In the genomic region with DNA sequence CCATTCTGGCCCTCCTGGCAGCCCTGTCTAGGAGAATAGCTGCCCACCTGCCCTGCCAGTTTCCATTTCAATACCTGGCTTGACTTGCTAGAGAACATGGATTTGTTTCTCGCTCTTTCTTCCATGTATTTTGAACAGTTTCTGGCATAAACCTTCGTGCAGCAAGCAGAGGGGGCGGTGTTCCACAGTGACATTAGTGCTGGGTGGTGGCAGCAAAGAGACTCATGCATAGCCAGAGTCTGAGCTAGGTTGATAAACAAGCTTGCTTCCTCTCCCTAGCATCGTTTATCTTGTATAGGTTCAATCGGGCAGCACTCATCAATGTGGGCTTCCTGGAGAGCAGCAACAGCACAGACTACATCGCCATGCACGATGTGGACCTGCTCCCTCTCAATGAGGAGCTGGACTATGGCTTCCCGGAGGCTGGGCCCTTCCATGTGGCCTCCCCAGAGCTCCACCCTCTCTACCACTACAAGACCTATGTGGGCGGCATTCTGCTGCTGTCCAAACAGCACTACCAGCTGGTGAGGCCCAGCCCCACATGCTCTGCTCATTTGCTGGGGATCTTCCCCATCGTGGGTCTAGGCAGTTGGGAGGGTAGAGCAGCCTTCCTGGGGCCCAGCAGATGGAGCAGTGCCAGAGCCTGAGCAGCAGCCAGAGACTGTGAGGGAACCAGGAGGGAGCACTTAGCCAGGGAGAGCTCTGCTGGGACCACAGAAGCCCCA, we compare ENCODE assay signal across 25 mouse cellular contexts. TPM values are rescaled to one million over a fixed set of nuclear protein-coding genes. Genes with fewer than 3 reads are reported as not detected.
A peak's percentile ranks its signal among the peaks of the same experiment; 100 is the strongest.
DNase-seq lines count a peak whose midpoint lies in the region; ATAC-seq and TF ChIP-seq lines count a peak whose summit lies in the region.
"Had no signal": no experiment of that assay in that cellular context is flagged by ENCODE, and none has a peak within 500 bp of the region (broad histone marks: within the 10 kb centered on the region; RNA-seq: fewer than 3 reads in every experiment).

No protein-coding gene starts in this region.

- H3K9me3 ChIP-seq in forebrain, embryonic 11.5 days (ENCODE audit: control insufficient read depth, low read length), result no peaks in the 10 kb centered on the region
- H3K9me3 ChIP-seq in forebrain, embryonic 15.5 days, result no peaks in the 10 kb centered on the region
- H3K9me3 ChIP-seq: embryonic facial prominence, embryonic 15.5 days; heart, embryonic 13.5 days; limb, embryonic 13.5 days; midbrain, embryonic 15.5 days; neural tube, embryonic 12.5 days had no signal

- no peaks in the 10 kb centered on the region for H3K27me3 ChIP-seq in forebrain, embryonic 11.5 days (ENCODE audit: control insufficient read depth, insufficient read depth, low read length)
- no peaks in the 10 kb centered on the region for H3K27me3 ChIP-seq in forebrain, embryonic 15.5 days
- H3K27me3 ChIP-seq: embryonic facial prominence, embryonic 15.5 days; heart, embryonic 13.5 days; limb, embryonic 13.5 days; midbrain, embryonic 15.5 days; neural tube, embryonic 12.5 days had no signal

- peak; percentile 28 for DNase-seq in forebrain, embryonic 11.5 days (ENCODE audit: low spot score)
- DNase-seq in left cerebral cortex, adult 2 months (ENCODE audit: extremely low spot score in 1 of 2, low spot score in 2 of 2), result no peak
- DNase-seq in left cerebral cortex, adult 11 months (ENCODE audit: low spot score), result no peak
- DNase-seq in layer of hippocampus, adult 18-20 months (ENCODE audit: low spot score in 2 of 2), result peak; percentile 57 to 71
- DNase-seq in layer of hippocampus, postnatal 36 days, result peak; percentile 50 to 61
- no peak for DNase-seq in gastrocnemius, postnatal 10 days
- DNase-seq: cerebellum, adult 11-12 months; cerebellum, postnatal 14 days; embryo, embryonic 11 days; forebrain, postnatal 0 days; heart, postnatal 14 days; kidney, adult 18-20 months; kidney, postnatal 4 days; lung, postnatal 4 days; right cerebral cortex, postnatal 14 days; thymus, adult 2 months; thymus, postnatal 4 days had no signal

- no peak overlapping the region for H3K4me3 ChIP-seq in forebrain, embryonic 11.5 days (ENCODE audit: low read depth, low read length)
- H3K4me3 ChIP-seq in forebrain, embryonic 15.5 days, result no peak overlapping the region
- H3K4me3 ChIP-seq in left cerebral cortex, adult 2 months, result no peak overlapping the region
- H3K4me3 ChIP-seq: embryonic facial prominence, embryonic 15.5 days; heart, embryonic 13.5 days; limb, embryonic 13.5 days; midbrain, embryonic 15.5 days; neural tube, embryonic 12.5 days had no signal

- intact Hi-C loops in left cerebral cortex, adult 2 months (cut with DNase I), result no loop called here

- H3K4me1 ChIP-seq in forebrain, embryonic 11.5 days (replicated peaks; ENCODE audit: control insufficient read depth, insufficient read depth, low read length), result no peaks in the 10 kb centered on the region
- H3K4me1 ChIP-seq in forebrain, embryonic 15.5 days, result peaks cover 4% of the 10 kb centered on the region
- H3K4me1 ChIP-seq: embryonic facial prominence, embryonic 15.5 days; heart, embryonic 13.5 days had no signal

- H3K4me2 ChIP-seq in forebrain, embryonic 11.5 days (ENCODE audit: low read depth, low read length, severe bottlenecking), result no peak overlapping the region
- no peak overlapping the region for H3K4me2 ChIP-seq in forebrain, embryonic 15.5 days (replicated peaks)
- H3K4me2 ChIP-seq: embryonic facial prominence, embryonic 15.5 days; heart, embryonic 13.5 days; limb, embryonic 13.5 days; midbrain, embryonic 15.5 days; neural tube, embryonic 12.5 days had no signal

- H3K9ac ChIP-seq in forebrain, embryonic 11.5 days (ENCODE audit: low read length), result no peak overlapping the region
- H3K9ac ChIP-seq in forebrain, embryonic 15.5 days (replicated peaks), result no peak overlapping the region
- H3K9ac ChIP-seq: embryonic facial prominence, embryonic 15.5 days; forebrain, postnatal 0 days; heart, embryonic 13.5 days; limb, embryonic 13.5 days; liver, embryonic 14.5 days; midbrain, embryonic 15.5 days; neural tube, embryonic 12.5 days had no signal

- WGBS in forebrain, embryonic 11.5 days, result 87% methylated on average over 10 of the region's 10 CpGs
- WGBS in forebrain, embryonic 15.5 days, result 82% methylated on average over 10 of the region's 10 CpGs

- H3K27ac ChIP-seq in forebrain, embryonic 11.5 days (ENCODE audit: low read depth, low read length), result no peak overlapping the region
- no peak overlapping the region for H3K27ac ChIP-seq in forebrain, embryonic 15.5 days (replicated peaks)
- peak overlapping the region; percentile 36; the same call in 1 of the 2 replicates for H3K27ac ChIP-seq in left cerebral cortex, adult 2 months
- H3K27ac ChIP-seq: embryonic facial prominence, embryonic 15.5 days; heart, embryonic 13.5 days; limb, embryonic 13.5 days; liver, embryonic 14.5 days; midbrain, embryonic 15.5 days; neural tube, embryonic 12.5 days; stomach, postnatal 0 days had no signal

- no peaks in the 10 kb centered on the region; the same call in 1 of the 2 replicates for H3K36me3 ChIP-seq in forebrain, embryonic 11.5 days (ENCODE audit: control insufficient read depth, insufficient read depth, low read length)
- peaks cover 30% of the 10 kb centered on the region; the same call in 1 of the 2 replicates for H3K36me3 ChIP-seq in forebrain, embryonic 15.5 days

- TF ChIP-seq CTCF in left cerebral cortex, adult 2 months (IDR thresholded peaks at IDR 0.05), result no peak

- ATAC-seq in forebrain, embryonic 11.5 days (replicated peaks; ENCODE audit: low FRiP score), result no peak
- ATAC-seq in forebrain, embryonic 15.5 days (replicated peaks), result no peak
- ATAC-seq: forebrain, postnatal 0 days; midbrain, embryonic 15.5 days had no signal

RNA-seq across cellular contexts. Expression of a gene that starts 7.4 kb away (rescaled TPM):
- 24.5 and 25.6 TPM in 2 replicates for polyA plus RNA-seq in forebrain, embryonic 11.5 days (2014; fragmentation: Nextera tagmentation; extraction: Ambion mirVana)
- polyA plus RNA-seq in forebrain, embryonic 15.5 days (2015; fragmentation: Nextera tagmentation; extraction: Ambion mirVana), result 36.2 and 39.0 TPM in 2 replicates
- total RNA-seq in left cerebral cortex, adult 2 months (2021), result 10 to 100 TPM; 24.7 to 25.8 TPM
- total RNA-seq in layer of hippocampus, adult 18-20 months (2021), result 10 to 100 TPM; 25.9 to 26.7 TPM
- total RNA-seq in layer of hippocampus, postnatal 36 days (2021), result 10 to 100 TPM; 23.6 to 25.0 TPM
- 1 to 10 TPM; 8.3 to 9.2 TPM for total RNA-seq in gastrocnemius, postnatal 10 days (2021)

RNA-seq across cellular contexts. Expression of a gene that starts 15.7 kb away (rescaled TPM):
- 65.4 and 69.7 TPM in 2 replicates for polyA plus RNA-seq in forebrain, embryonic 11.5 days (2014; fragmentation: Nextera tagmentation; extraction: Ambion mirVana)
- polyA plus RNA-seq in forebrain, embryonic 15.5 days (2015; fragmentation: Nextera tagmentation; extraction: Ambion mirVana), result 97.2 and 97.4 TPM in 2 replicates
- 10 to 100 TPM; 42.6 to 45.3 TPM for total RNA-seq in left cerebral cortex, adult 2 months (2021)
- total RNA-seq in layer of hippocampus, adult 18-20 months (2021), result 10 to 100 TPM; 43.3 to 47.6 TPM
- 10 to 100 TPM; 44.2 to 47.9 TPM for total RNA-seq in layer of hippocampus, postnatal 36 days (2021)
- 10 to 100 TPM; 13.0 to 17.1 TPM for total RNA-seq in gastrocnemius, postnatal 10 days (2021)

RNA-seq across cellular contexts. Expression of a gene that starts 27.8 kb away (rescaled TPM):
- polyA plus RNA-seq in forebrain, embryonic 11.5 days (2014; fragmentation: Nextera tagmentation; extraction: Ambion mirVana), result 56.8 and 58.2 TPM in 2 replicates
- 33.8 TPM in 2 replicates for polyA plus RNA-seq in forebrain, embryonic 15.5 days (2015; fragmentation: Nextera tagmentation; extraction: Ambion mirVana)
- total RNA-seq in left cerebral cortex, adult 2 months (2021), result 10 to 100 TPM; 48.5 to 50.3 TPM
- total RNA-seq in layer of hippocampus, adult 18-20 months (2021), result 10 to 100 TPM; 38.4 to 44.6 TPM
- 10 to 100 TPM; 47.4 to 52.6 TPM for total RNA-seq in layer of hippocampus, postnatal 36 days (2021)
- total RNA-seq in gastrocnemius, postnatal 10 days (2021), result 10 to 100 TPM; 27.8 to 30.1 TPM

RNA-seq across cellular contexts. Expression of a gene that starts 33.5 kb away (rescaled TPM):
- polyA plus RNA-seq in forebrain, embryonic 11.5 days (2014; fragmentation: Nextera tagmentation; extraction: Ambion mirVana), result 51.4 and 56.5 TPM in 2 replicates
- polyA plus RNA-seq in forebrain, embryonic 15.5 days (2015; fragmentation: Nextera tagmentation; extraction: Ambion mirVana), result 95.0 and 113 TPM in 2 replicates
- 100 to 1,000 TPM; 128 to 141 TPM for total RNA-seq in left cerebral cortex, adult 2 months (2021)
- total RNA-seq in layer of hippocampus, adult 18-20 months (2021), result 100 to 1,000 TPM; 134 to 146 TPM
- total RNA-seq in layer of hippocampus, postnatal 36 days (2021), result 100 to 1,000 TPM; 141 to 143 TPM
- total RNA-seq in gastrocnemius, postnatal 10 days (2021), result 100 to 1,000 TPM; 147 to 192 TPM

RNA-seq across cellular contexts. Expression of a gene that starts 36.1 kb away (rescaled TPM):
- polyA plus RNA-seq in forebrain, embryonic 11.5 days (2014; fragmentation: Nextera tagmentation; extraction: Ambion mirVana), result 55.8 and 58.0 TPM in 2 replicates
- 62.4 and 64.3 TPM in 2 replicates for polyA plus RNA-seq in forebrain, embryonic 15.5 days (2015; fragmentation: Nextera tagmentation; extraction: Ambion mirVana)
- total RNA-seq in left cerebral cortex, adult 2 months (2021), result 10 to 100 TPM; 90.5 to 98.1 TPM
- total RNA-seq in layer of hippocampus, adult 18-20 months (2021), result 10 to 100 TPM; 77.6 to 79.0 TPM
- total RNA-seq in layer of hippocampus, postnatal 36 days (2021), result 10 to 100 TPM; 88.6 to 96.2 TPM
- total RNA-seq in gastrocnemius, postnatal 10 days (2021), result 10 to 100 TPM; 19.9 to 26.5 TPM

Comparison
In these comparisons a context has a peak if more than half of its experiments do, and no peak if none do; other contexts are left out.
1. DNase-seq: peak in forebrain, embryonic 11.5 days (single experiment), layer of hippocampus, adult 18-20 months (2 of 2) and layer of hippocampus, postnatal 36 days (2 of 2); none in left cerebral cortex, adult 2 months (0 of 2), left cerebral cortex, adult 11 months (single experiment) and gastrocnemius, postnatal 10 days (single experiment).